Mouse (Mus musculus) kidney, adult 9 months (tissue): ENCODE data around the gene Nhlrc4.
A peak's percentile ranks its signal among the peaks of the same experiment; 100 is the strongest.

Source experiments
- DNase-seq: peaks from one replicate; pipeline ENCODE4 v3.0.0; 2022

Nhlrc4 gene

GRCm38 (mm10) chr17:25944366-25945163 lies at the start of gene Nhlrc4, which contains the start of gene Pigq:
Gene Nhlrc4 (minus strand): TSS chr17:25944961.
Gene Pigq (minus strand): TSS chr17:25944936.
- DNase-seq = no peak

- DNase-seq = no peak
These were observed 48.7 kb upstream of the Nhlrc4 start for GRCm38 (mm10) chr17:25993489-25993888.

- no peak for DNase-seq
These were observed 47.5 kb upstream of the Nhlrc4 start for GRCm38 (mm10) chr17:25992274-25992673.

- DNase-seq = no peak
These were observed 45.6 kb upstream of the Nhlrc4 start for GRCm38 (mm10) chr17:25990331-25990730.

GRCm38 (mm10) chr17:25985306-25986294 lies 40.8 kb upstream of the Nhlrc4 start, which contains the start of gene Capn15:
Gene Capn15 (minus strand): TSS chr17:25985796.
- DNase-seq = peak; percentile 95

GRCm38 (mm10) chr17:25984556-25985305 lies 40.0 kb upstream of the Nhlrc4 start:
- DNase-seq = no peak

GRCm38 (mm10) chr17:25984066-25984465 lies 39.3 kb upstream of the Nhlrc4 start:
- DNase-seq = no peak

GRCm38 (mm10) chr17:25982913-25983312 lies 38.2 kb upstream of the Nhlrc4 start:
- no peak for DNase-seq

- DNase-seq = peak; percentile 53
These were observed 36.1 kb upstream of the Nhlrc4 start for GRCm38 (mm10) chr17:25980854-25981253.

GRCm38 (mm10) chr17:25979829-25980738 lies 35.3 kb upstream of the Nhlrc4 start:
- peak; percentile 62 for DNase-seq

- no peak for DNase-seq
These were observed 26.4 kb upstream of the Nhlrc4 start for GRCm38 (mm10) chr17:25970954-25971707.

GRCm38 (mm10) chr17:25970448-25970847 lies 25.7 kb upstream of the Nhlrc4 start:
- DNase-seq = no peak

- DNase-seq = peak; percentile 80
These were observed 23.4 kb upstream of the Nhlrc4 start for GRCm38 (mm10) chr17:25968176-25968575.

- no peak for DNase-seq
These were observed 22.9 kb upstream of the Nhlrc4 start for GRCm38 (mm10) chr17:25967652-25968051.

GRCm38 (mm10) chr17:25964271-25964670 lies 19.5 kb upstream of the Nhlrc4 start:
- no peak for DNase-seq

GRCm38 (mm10) chr17:25962413-25962905 lies 17.7 kb upstream of the Nhlrc4 start:
- DNase-seq = no peak

GRCm38 (mm10) chr17:25961566-25961965 lies 16.8 kb upstream of the Nhlrc4 start:
- no peak for DNase-seq

- DNase-seq = no peak
These were observed 15.1 kb upstream of the Nhlrc4 start for GRCm38 (mm10) chr17:25959630-25960467.

GRCm38 (mm10) chr17:25958771-25959494 lies 14.2 kb upstream of the Nhlrc4 start:
- no peak for DNase-seq
